Mouse (Mus musculus): ENCODE measurements around the gene Olfr355. TPM values are rescaled to one million over a fixed set of nuclear protein-coding genes. Genes with fewer than 3 reads are reported as not detected.

Gene Olfr355
- not detected in 2 replicates for polyA plus RNA-seq (2012; ENCODE audit: insufficient read depth, insufficient read length, low replicate concordance, missing spikeins)

GRCm38 (mm10) chr2:36928797-36929196 lies at the start of gene Olfr355:
Gene Olfr355, minus strand, starts transcription at chr2:36928897.
- H3K4me3 ChIP-seq (ENCODE audit: insufficient read depth, low read depth, low read length): no peak within 1 kb of the TSS
- H3K4me1 ChIP-seq (ENCODE audit: control insufficient read depth, insufficient read depth, low read length): no peaks in the 10 kb centered on the region
- no peak within 1 kb of the TSS for H3K27ac ChIP-seq (ENCODE audit: insufficient read depth, low read depth, low read length)
- TF ChIP-seq CTCF (IDR thresholded peaks at IDR 0.05; ENCODE audit: insufficient read depth, low read depth, low read length) (no peak), POLR2A (IDR thresholded peaks at IDR 0.05; ENCODE audit: insufficient read depth, low read depth, low read length) (no peak)

- WGBS: 89% methylated on average over 2 of the region's 2 CpGs
- Histone ChIP-seq H3K27ac (ENCODE audit: insufficient read depth, low read depth, low read length) (no peak within 1 kb of the TSS), H3K4me1 (ENCODE audit: control insufficient read depth, insufficient read depth, low read length) (no peaks in the 10 kb centered on the region), H3K4me3 (ENCODE audit: insufficient read depth, low read depth, low read length) (no peak within 1 kb of the TSS)
- TF ChIP-seq CTCF (IDR thresholded peaks at IDR 0.05; ENCODE audit: insufficient read depth, low read depth, low read length) (no peak), POLR2A (IDR thresholded peaks at IDR 0.05; ENCODE audit: insufficient read depth, low read depth, low read length) (no peak)
Observed at GRCm38 (mm10) chr2:36936821-36937220, 8.1 kb upstream of the Olfr355 start, which contains the start of gene Olfr356. Gene Olfr356, plus strand, starts transcription at chr2:36937121.

GRCm38 (mm10) chr2:36905380-36905779 lies 23.3 kb downstream of the Olfr355 start, which contains the start of gene Olfr354:
Gene Olfr354, plus strand, starts transcription at chr2:36905680.
- no peak for TF ChIP-seq CTCF (IDR thresholded peaks at IDR 0.05; ENCODE audit: insufficient read depth, low read depth, low read length)
- TF ChIP-seq POLR2A (IDR thresholded peaks at IDR 0.05; ENCODE audit: insufficient read depth, low read depth, low read length): no peak
- H3K4me3 ChIP-seq (ENCODE audit: insufficient read depth, low read depth, low read length): no peak within 1 kb of the TSS
- H3K4me1 ChIP-seq (ENCODE audit: control insufficient read depth, insufficient read depth, low read length): no peaks in the 10 kb centered on the region
- no peak within 1 kb of the TSS for H3K27ac ChIP-seq (ENCODE audit: insufficient read depth, low read depth, low read length)

GRCm38 (mm10) chr2:36897114-36897513 lies 31.6 kb downstream of the Olfr355 start:
- Histone ChIP-seq H3K4me3 (ENCODE audit: insufficient read depth, low read depth, low read length) (no peak overlapping the region), H3K4me1 (ENCODE audit: control insufficient read depth, insufficient read depth, low read length) (no peaks in the 10 kb centered on the region), H3K27ac (ENCODE audit: insufficient read depth, low read depth, low read length) (no peak overlapping the region)
- TF ChIP-seq POLR2A (IDR thresholded peaks at IDR 0.05; ENCODE audit: insufficient read depth, low read depth, low read length) (no peak), CTCF (IDR thresholded peaks at IDR 0.05; ENCODE audit: insufficient read depth, low read depth, low read length) (no peak)

DNA sequence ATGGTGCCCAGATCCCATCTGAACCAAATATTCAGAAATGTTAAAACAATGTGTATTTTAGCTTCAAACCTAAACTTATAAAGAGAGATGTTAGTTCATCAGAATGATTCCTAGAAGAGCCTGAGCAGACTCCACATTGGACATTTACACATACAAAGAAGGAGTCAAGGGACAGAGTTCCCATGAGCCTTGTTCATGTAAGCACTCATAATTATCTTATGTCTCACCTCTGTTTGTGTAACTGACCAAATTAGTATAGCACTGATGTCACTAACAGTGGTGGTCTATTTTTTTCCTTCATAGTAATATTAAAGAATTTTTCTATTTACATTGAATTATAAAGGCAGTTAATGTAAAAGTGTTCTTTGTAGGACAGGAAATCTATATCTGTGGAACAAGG lies 35.9 kb downstream of the Olfr355 start, which contains the start of gene Olfr353:
Gene Olfr353, minus strand, starts transcription at position 101 of the 400 bp plus-strand sequence.
- TF ChIP-seq CTCF (IDR thresholded peaks at IDR 0.05; ENCODE audit: insufficient read depth, low read depth, low read length): no peak
- no peak for TF ChIP-seq POLR2A (IDR thresholded peaks at IDR 0.05; ENCODE audit: insufficient read depth, low read depth, low read length)
- H3K4me1 ChIP-seq (ENCODE audit: control insufficient read depth, insufficient read depth, low read length): no peaks in the 10 kb centered on the region
- no peak within 1 kb of the TSS for H3K27ac ChIP-seq (ENCODE audit: insufficient read depth, low read depth, low read length)
- no peak within 1 kb of the TSS for H3K4me3 ChIP-seq (ENCODE audit: insufficient read depth, low read depth, low read length)

Other genes with a start within 250 kb of the Olfr355 start
- not detected in 2 replicates for gene Olfr346, start 243.1 kb downstream of the Olfr355 start, polyA plus RNA-seq (2012; ENCODE audit: insufficient read depth, insufficient read length, low replicate concordance, missing spikeins)
- gene Olfr347, start 197.0 kb downstream of the Olfr355 start, polyA plus RNA-seq (2012; ENCODE audit: insufficient read depth, insufficient read length, low replicate concordance, missing spikeins): not detected in 2 replicates
- not detected in 2 replicates for gene Olfr348, start 144.6 kb downstream of the Olfr355 start, polyA plus RNA-seq (2012; ENCODE audit: insufficient read depth, insufficient read length, low replicate concordance, missing spikeins)
- not detected in 2 replicates for gene Olfr50, start 138.4 kb downstream of the Olfr355 start, polyA plus RNA-seq (2012; ENCODE audit: insufficient read depth, insufficient read length, low replicate concordance, missing spikeins)
- gene Olfr3, start 111.9 kb downstream of the Olfr355 start, polyA plus RNA-seq (2012; ENCODE audit: insufficient read depth, insufficient read length, low replicate concordance, missing spikeins): not detected in 2 replicates
- gene Olfr350, start 82.6 kb downstream of the Olfr355 start, polyA plus RNA-seq (2012; ENCODE audit: insufficient read depth, insufficient read length, low replicate concordance, missing spikeins): not detected in 2 replicates
- not detected in 2 replicates for gene Olfr351, start 66.2 kb downstream of the Olfr355 start, polyA plus RNA-seq (2012; ENCODE audit: insufficient read depth, insufficient read length, low replicate concordance, missing spikeins)
- not detected in 2 replicates for gene Olfr352, start 60.4 kb downstream of the Olfr355 start, polyA plus RNA-seq (2012; ENCODE audit: insufficient read depth, insufficient read length, low replicate concordance, missing spikeins)
- not detected in 2 replicates for gene Olfr353, start 36.0 kb downstream of the Olfr355 start, polyA plus RNA-seq (2012; ENCODE audit: insufficient read depth, insufficient read length, low replicate concordance, missing spikeins)
- not detected in 2 replicates for gene Olfr354, start 23.2 kb downstream of the Olfr355 start, polyA plus RNA-seq (2012; ENCODE audit: insufficient read depth, insufficient read length, low replicate concordance, missing spikeins)
- gene Olfr356, start 8.2 kb upstream of the Olfr355 start, polyA plus RNA-seq (2012; ENCODE audit: insufficient read depth, insufficient read length, low replicate concordance, missing spikeins): not detected in 2 replicates
- gene Olfr357, start 64.9 kb upstream of the Olfr355 start, polyA plus RNA-seq (2012; ENCODE audit: insufficient read depth, insufficient read length, low replicate concordance, missing spikeins): not detected in 2 replicates
- gene Olfr358, start 80.4 kb upstream of the Olfr355 start, polyA plus RNA-seq (2012; ENCODE audit: insufficient read depth, insufficient read length, low replicate concordance, missing spikeins): not detected in 2 replicates
- gene Olfr360, start 136.8 kb upstream of the Olfr355 start, polyA plus RNA-seq (2012; ENCODE audit: insufficient read depth, insufficient read length, low replicate concordance, missing spikeins): not detected in 2 replicates
- not detected in 2 replicates for gene Olfr361, start 160.4 kb upstream of the Olfr355 start, polyA plus RNA-seq (2012; ENCODE audit: insufficient read depth, insufficient read length, low replicate concordance, missing spikeins)
- gene Olfr362, start 189.0 kb upstream of the Olfr355 start, polyA plus RNA-seq (2012; ENCODE audit: insufficient read depth, insufficient read length, low replicate concordance, missing spikeins): not detected in 2 replicates
- not detected in 2 replicates for gene Olfr364-ps1, start 210.4 kb upstream of the Olfr355 start, polyA plus RNA-seq (2012; ENCODE audit: insufficient read depth, insufficient read length, low replicate concordance, missing spikeins)